Mouse (Mus musculus) forebrain, embryonic 12.5 days (tissue): ENCODE measurements at regions not wholly inside any gene's neighbourhood (a gene's known extent, or its start where the extent isn't known, plus 50 kb on each side); places are given as distances from the start of the nearest gene placed in this dataset.

ENCODE experiments used
- ATAC-seq: fragments of 200-750 bp; cut with Nextera tagmentation; 2 replicates; pipeline ENCODE4 v1.8.0; 2017; ENCODE audit warnings: moderate TSS enrichment; ENCODE audit not compliant: low FRiP score
- H3K27ac ChIP-seq: fragments of 300-500 bp; sonication (generic); 2 replicates; pipeline ENCODE4 v1.5.1; 2016; ENCODE audit warnings: mild to moderate bottlenecking
- H3K27me3 ChIP-seq: fragments of 300-500 bp; sonication (generic); 2 replicates; pipeline ENCODE4 v1.6.1; 2016; ENCODE audit warnings: mild to moderate bottlenecking
- H3K36me3 ChIP-seq: fragments of 300-500 bp; sonication (generic); replicated peaks from 2 replicates; pipeline ENCODE4 v1.6.1; 2016; ENCODE audit warnings: mild to moderate bottlenecking
- H3K4me1 ChIP-seq: fragments of 300-500 bp; sonication (generic); 2 replicates; pipeline ENCODE4 v1.6.1; 2016
- H3K4me2 ChIP-seq: fragments of 300-500 bp; sonication (generic); 2 replicates; pipeline ENCODE4 v1.6.1; 2016; ENCODE audit warnings: mild to moderate bottlenecking, moderate library complexity
- H3K4me3 ChIP-seq: fragments of 300-500 bp; sonication (generic); replicated peaks from 2 replicates; pipeline ENCODE4 v1.5.1; 2016; ENCODE audit warnings: mild to moderate bottlenecking
- H3K9ac ChIP-seq: fragments of 300-500 bp; sonication (generic); 2 replicates; pipeline ENCODE4 v1.6.1; 2016; ENCODE audit warnings: mild to moderate bottlenecking
- H3K9me3 ChIP-seq: fragments of 300-500 bp; sonication (generic); 2 replicates; pipeline ENCODE4 v1.6.1; 2016
- WGBS: fragments of 180-500 bp; shearing (Covaris S2); methylation state at CpG from one replicate; pipeline ENCODE4 v1.1.7; 2016; 5-methylcytosine and 5-hydroxymethylcytosine counted together

DNA sequence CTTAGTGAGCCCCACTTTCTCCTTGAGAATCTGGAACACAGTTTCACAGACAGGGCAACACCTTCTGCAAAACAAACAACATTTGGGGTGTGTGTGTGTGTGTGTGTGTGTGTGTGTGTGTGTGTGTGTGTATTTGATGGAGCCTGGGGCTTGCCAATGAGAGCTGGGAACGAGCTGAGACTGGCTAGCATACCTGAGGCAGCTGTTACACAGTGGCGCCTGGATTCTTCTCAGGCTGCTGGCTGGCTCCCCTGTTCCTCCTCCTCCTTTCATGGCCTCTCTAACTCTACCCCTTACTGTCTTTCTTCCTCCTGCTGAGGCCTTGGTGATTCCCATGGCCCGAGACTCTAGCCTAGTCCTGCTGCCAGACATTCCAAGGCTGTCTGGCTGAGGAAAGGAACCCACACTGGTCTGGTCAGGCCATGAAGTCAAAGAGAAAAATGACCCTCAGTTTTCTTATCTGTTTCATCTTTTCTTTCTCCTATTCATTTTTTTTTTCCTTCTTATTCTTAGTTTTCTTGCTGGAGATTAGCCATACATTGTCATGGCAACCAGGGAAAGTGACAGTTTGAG, 79.6 kb upstream of the Sem1 start:
- ATAC-seq: no peak
- no peak overlapping the region for H3K9ac ChIP-seq
- H3K27me3 ChIP-seq: no peaks in the 10 kb centered on the region
- no peak overlapping the region for H3K4me3 ChIP-seq
- H3K4me1 ChIP-seq: peaks cover 2% of the 10 kb centered on the region; the same call in 1 of the 2 replicates
- no peaks in the 10 kb centered on the region for H3K36me3 ChIP-seq
- H3K9me3 ChIP-seq: no peaks in the 10 kb centered on the region
- H3K27ac ChIP-seq: no peak overlapping the region
- WGBS: 46% methylated on average over 3 of the region's 3 CpGs
- no peak overlapping the region for H3K4me2 ChIP-seq

DNA sequence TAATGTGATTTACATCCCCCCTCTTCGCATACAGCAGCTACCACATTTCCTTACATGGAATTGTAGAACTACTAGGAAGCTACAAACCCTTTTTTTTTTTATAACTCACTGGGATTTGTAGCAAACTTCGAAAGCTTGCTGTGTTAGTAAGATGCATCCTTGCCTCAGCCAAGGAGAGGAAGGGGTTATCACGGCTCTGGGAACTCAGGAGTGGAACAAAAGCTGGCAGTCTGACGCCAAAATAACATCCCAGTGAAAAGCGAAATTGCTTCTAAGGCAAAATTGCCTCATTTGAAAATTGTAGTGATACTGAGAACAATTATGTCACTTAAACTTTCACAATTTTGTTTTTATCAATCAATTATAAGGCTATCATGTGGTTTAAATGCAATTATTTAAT, 81.6 kb upstream of the Sem1 start:
- 62% methylated on average over 5 of the region's 5 CpGs for WGBS
- H3K9me3 ChIP-seq: no peaks in the 10 kb centered on the region

DNA sequence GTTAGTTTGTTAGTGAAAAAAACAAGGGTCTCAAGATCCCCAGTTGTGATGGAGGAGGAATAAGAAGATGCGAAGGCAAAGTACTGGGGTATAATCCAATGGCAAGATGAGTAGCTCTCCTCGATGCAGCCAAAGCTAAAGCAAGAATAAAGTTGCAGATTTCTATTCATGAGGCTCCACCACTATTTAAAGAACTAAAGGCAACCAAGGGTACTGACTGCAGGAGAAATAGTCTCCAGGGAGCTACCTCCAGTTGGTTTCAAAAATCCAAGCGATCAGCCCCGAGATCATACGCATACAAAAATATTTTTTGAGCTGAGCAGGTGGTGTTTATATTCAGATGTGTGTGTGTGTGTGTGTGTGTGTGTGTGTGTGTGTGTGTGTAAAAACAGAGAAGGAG, 88.3 kb upstream of the Sem1 start:
- WGBS: 85% methylated on average over 5 of the region's 5 CpGs
- H3K27me3 ChIP-seq: no peaks in the 10 kb centered on the region
- no peak overlapping the region for H3K4me2 ChIP-seq
- H3K4me1 ChIP-seq: no peaks in the 10 kb centered on the region
- H3K36me3 ChIP-seq: no peaks in the 10 kb centered on the region
- no peak overlapping the region for H3K27ac ChIP-seq
- no peaks in the 10 kb centered on the region for H3K9me3 ChIP-seq
- ATAC-seq: no peak
- no peak overlapping the region for H3K9ac ChIP-seq
- no peak overlapping the region for H3K4me3 ChIP-seq

More for the DNA sequence above, 81.6 kb upstream of the Sem1 start:
- Histone ChIP-seq H3K4me2 (no peak overlapping the region), H3K27me3 (no peaks in the 10 kb centered on the region), H3K36me3 (no peaks in the 10 kb centered on the region), H3K4me1 (peaks cover 2% of the 10 kb centered on the region; the same call in 1 of the 2 replicates), H3K9ac (no peak overlapping the region), H3K4me3 (no peak overlapping the region), H3K27ac (no peak overlapping the region)
- no peak for ATAC-seq

DNA sequence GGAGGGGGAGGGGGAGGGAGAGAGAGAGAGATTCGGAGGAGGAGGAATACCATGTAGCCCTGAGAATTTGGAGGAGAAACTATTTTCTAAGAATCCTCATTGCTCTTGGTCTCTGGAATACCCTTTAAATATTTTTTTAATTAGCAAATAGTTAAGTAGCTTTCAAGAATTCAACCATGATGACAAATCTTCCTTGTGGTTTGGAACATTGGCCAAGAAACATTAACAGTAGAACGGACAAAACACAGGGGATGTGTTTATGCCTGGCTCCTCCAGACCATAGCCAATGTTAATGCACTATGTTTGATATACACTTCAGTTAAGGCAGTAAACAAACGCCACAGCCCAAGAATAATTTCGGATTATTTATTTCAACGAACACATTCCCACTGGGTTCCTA, 110.8 kb upstream of the Sem1 start:
- H3K9ac ChIP-seq: no peak overlapping the region
- ATAC-seq: no peak
- WGBS: 86% methylated on average over 5 of the region's 5 CpGs
- peaks cover 5% of the 10 kb centered on the region for H3K27me3 ChIP-seq
- no peaks in the 10 kb centered on the region for H3K4me1 ChIP-seq
- H3K4me3 ChIP-seq: no peak overlapping the region
- no peaks in the 10 kb centered on the region for H3K36me3 ChIP-seq
- H3K4me2 ChIP-seq: no peak overlapping the region
- no peaks in the 10 kb centered on the region for H3K9me3 ChIP-seq
- no peak overlapping the region for H3K27ac ChIP-seq

DNA sequence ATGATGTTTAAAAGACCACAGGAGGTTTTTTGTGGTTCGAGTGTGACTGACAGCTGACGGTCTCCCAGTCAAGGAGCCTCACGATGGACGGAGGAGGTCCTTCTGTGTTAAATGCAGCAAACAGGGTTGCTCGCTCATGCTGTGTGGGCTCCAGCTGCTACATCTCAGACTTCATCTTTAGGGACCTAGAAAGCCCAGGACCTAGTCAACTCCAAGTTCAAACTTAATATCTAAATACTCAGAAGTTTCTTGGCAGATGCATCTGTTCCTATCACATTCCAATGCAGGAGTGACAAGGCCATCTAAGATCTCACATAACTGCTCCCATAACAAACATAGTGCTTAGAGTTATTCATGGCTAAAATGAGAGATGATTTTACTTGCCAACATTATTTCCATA, 111.7 kb upstream of the Sem1 start:
- Histone ChIP-seq H3K4me2 (no peak overlapping the region), H3K9ac (no peak overlapping the region), H3K4me3 (no peak overlapping the region), H3K27ac (no peak overlapping the region), H3K4me1 (no peaks in the 10 kb centered on the region), H3K36me3 (no peaks in the 10 kb centered on the region), H3K27me3 (peaks cover 5% of the 10 kb centered on the region), H3K9me3 (no peaks in the 10 kb centered on the region)
- no peak for ATAC-seq
- 78% methylated on average over 5 of the region's 5 CpGs for WGBS

DNA sequence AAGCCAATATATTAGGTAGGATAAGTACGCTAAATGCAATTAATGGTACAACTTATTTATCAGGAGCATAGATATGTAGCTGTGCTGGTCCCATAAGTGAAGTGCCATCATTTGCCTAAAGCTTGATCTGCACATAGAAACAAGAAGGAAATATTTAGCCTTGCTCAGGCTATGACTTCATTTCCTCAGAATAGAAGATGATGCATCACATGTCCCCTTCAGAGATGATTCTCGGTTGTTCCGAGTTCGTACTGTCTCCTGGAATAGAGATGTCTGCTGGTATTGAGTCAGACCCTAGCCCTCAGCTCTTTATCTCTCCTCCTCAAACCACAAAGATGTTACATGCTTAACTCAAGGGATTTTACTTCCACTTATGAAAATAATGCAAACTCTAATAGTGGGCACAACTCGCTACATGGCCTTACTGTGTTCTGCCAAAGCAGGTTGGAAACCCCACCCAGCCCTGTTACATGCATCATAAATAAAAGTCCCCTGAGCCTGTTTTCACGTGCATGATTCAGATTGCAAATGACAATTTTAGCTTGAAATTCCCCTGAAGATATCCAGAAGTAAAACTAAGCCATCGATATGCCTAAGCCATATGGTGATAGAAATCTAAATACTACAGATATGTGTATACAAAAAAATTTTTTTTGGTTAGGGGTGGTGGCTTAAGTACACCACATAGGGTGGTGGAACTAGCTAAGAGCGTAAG, 113.8 kb upstream of the Sem1 start:
- Histone ChIP-seq H3K27me3 (peaks cover 5% of the 10 kb centered on the region), H3K27ac (no peak overlapping the region), H3K4me1 (peaks cover 5% of the 10 kb centered on the region; the same call in 1 of the 2 replicates), H3K36me3 (no peaks in the 10 kb centered on the region), H3K4me2 (no peak overlapping the region), H3K4me3 (no peak overlapping the region), H3K9me3 (no peaks in the 10 kb centered on the region), H3K9ac (no peak overlapping the region)
- WGBS: 93% methylated on average over 8 of the region's 8 CpGs
- no peak for ATAC-seq

DNA sequence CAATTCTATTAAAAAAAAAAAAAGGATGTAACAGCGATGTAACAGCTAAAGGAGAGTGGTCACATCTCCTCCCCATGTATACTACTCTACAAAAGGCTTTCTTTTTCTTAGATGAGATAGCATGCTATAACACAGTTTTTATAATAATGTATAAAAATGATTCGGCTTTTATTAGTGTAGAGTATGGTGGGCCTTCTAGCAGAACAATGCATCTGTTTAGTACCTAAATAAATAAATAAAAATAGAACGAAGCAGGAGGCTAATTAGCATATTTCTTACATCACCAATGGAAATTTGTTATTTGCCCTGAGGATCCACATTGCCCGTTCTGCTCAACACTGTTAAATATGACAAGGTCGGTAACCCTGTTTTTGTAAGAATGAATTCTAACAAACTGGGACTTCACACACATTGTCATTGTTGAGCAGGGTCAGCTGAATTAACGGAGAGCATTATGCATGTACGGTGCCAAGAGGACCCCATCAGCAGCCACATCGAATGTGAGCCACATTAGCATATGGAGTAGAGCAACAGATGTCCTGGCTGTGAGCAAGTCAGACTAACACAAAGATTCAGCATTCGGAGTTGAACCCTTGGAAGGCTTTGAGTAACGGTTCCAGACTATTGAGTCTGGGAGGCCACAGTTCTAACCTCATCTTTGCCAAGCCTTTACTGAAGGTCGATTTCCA, 117.4 kb upstream of the Sem1 start:
- no peak overlapping the region for H3K4me3 ChIP-seq
- no peaks in the 10 kb centered on the region for H3K27me3 ChIP-seq
- WGBS: 60% methylated on average over 11 of the region's 11 CpGs
- peaks cover 5% of the 10 kb centered on the region; the same call in 1 of the 2 replicates for H3K4me1 ChIP-seq
- peak; percentile 73 for ATAC-seq
- H3K27ac ChIP-seq: no peak overlapping the region
- H3K9me3 ChIP-seq: no peaks in the 10 kb centered on the region
- H3K36me3 ChIP-seq: no peaks in the 10 kb centered on the region
- H3K4me2 ChIP-seq: no peak overlapping the region
- H3K9ac ChIP-seq: no peak overlapping the region

DNA sequence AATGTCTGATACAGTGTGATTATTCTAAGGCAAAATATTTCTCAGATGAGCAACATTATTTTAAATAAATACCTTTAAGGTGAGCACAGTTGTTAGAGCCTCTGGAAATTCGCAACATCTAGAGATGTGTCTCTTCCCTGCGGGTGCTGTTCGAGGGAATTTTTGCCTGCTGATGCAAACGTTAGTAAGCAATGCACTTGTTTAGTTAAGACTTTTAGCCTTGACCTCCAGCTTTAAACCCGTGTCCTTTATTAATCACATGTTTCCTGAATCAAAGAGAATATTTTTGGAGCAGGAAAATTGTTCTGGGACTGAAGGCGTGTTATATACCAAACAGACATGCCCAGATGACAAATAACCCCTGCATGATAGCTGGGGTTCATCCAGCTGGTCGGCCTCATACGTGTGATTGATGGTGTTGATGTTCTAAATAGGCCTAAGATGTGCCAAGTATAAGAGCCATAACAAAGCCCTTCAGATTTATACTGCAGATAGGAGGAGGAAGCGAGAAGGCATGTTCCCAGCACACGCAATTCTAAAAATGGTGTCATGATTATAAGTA, 119.0 kb upstream of the Sem1 start:
- 81% methylated on average over 10 of the region's 10 CpGs for WGBS
- H3K27me3 ChIP-seq: no peaks in the 10 kb centered on the region
- H3K4me2 ChIP-seq: no peak overlapping the region
- peaks cover 5% of the 10 kb centered on the region; the same call in 1 of the 2 replicates for H3K4me1 ChIP-seq
- no peak overlapping the region for H3K4me3 ChIP-seq
- ATAC-seq: no peak
- no peak overlapping the region for H3K27ac ChIP-seq
- H3K9me3 ChIP-seq: no peaks in the 10 kb centered on the region
- no peak overlapping the region for H3K9ac ChIP-seq
- no peaks in the 10 kb centered on the region for H3K36me3 ChIP-seq

DNA sequence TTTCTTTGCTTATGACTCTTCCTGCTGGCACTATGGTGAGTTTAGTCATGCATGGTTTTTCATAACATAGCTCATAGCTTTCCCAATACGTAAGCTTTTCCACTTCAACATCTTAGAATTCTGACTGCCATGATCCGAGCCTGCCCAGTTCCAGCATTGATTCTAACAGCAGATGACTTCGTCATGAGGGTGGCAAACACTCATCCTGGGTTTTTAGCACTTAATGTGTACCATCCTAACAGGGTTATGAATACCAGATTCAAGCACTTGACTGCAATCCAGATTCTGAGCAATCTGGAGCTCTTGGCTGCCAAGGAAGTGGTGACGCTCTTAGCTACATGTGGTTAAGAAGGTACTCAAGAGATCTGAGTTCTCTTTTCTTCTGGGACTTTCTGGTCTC, 128.3 kb upstream of the Sem1 start:
- ATAC-seq: no peak
- no peaks in the 10 kb centered on the region for H3K9me3 ChIP-seq
- no peaks in the 10 kb centered on the region for H3K4me1 ChIP-seq
- H3K36me3 ChIP-seq: no peaks in the 10 kb centered on the region
- no peak overlapping the region for H3K4me3 ChIP-seq
- no peak overlapping the region for H3K9ac ChIP-seq
- WGBS: 86% methylated on average over 4 of the region's 4 CpGs
- H3K27ac ChIP-seq: no peak overlapping the region
- no peaks in the 10 kb centered on the region for H3K27me3 ChIP-seq
- H3K4me2 ChIP-seq: no peak overlapping the region

DNA sequence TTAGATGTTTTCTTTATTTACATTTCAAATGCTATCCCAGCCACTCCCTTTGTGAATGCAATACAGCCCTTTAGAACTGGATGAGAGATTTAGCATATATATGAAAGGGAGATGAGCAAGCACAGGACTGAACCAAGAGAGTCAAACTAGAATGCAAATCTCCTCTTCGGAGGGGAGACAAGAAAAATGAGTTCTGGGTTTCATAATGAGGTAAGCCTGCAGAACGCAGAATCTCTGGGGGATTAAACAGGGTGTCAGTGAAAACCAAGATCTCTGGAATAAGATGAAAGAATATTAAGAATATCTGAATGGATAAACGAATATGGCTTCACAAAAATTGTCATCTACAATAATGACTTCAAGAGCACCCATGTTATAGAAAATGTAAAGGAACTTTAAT, 130.6 kb upstream of the Sem1 start:
- H3K27ac ChIP-seq: no peak overlapping the region
- no peaks in the 10 kb centered on the region for H3K4me1 ChIP-seq
- H3K36me3 ChIP-seq: no peaks in the 10 kb centered on the region
- no peak overlapping the region for H3K9ac ChIP-seq
- H3K4me3 ChIP-seq: no peak overlapping the region
- no peaks in the 10 kb centered on the region for H3K9me3 ChIP-seq
- no peak for ATAC-seq
- H3K4me2 ChIP-seq: no peak overlapping the region
- 77% methylated on average over 3 of the region's 3 CpGs for WGBS
- H3K27me3 ChIP-seq: no peaks in the 10 kb centered on the region

DNA sequence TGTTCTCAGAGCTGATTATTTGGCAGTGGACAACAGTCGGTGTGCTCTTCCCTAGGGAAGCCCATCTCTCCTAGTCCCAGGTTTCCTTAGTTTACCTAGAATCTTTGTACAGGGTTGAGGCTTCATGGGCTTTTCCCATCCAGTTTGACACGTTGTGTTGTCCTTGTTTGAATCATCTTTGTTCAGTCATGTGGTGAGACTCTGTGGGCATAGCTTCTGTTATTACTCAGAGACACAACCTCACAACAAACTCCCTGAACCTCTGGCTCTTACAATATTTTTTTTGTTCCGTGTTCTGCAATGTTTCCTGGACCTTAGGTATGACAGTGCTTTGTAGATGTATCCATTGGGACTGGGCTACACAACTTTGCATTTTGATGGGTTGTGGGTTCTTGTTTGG, 132.9 kb upstream of the Dlx6 start:
- Histone ChIP-seq H3K36me3 (no peaks in the 10 kb centered on the region), H3K9ac (no peak overlapping the region), H3K27ac (no peak overlapping the region), H3K4me3 (no peak overlapping the region), H3K27me3 (no peaks in the 10 kb centered on the region), H3K9me3 (no peaks in the 10 kb centered on the region), H3K4me1 (no peaks in the 10 kb centered on the region), H3K4me2 (no peak overlapping the region)
- ATAC-seq: no peak
- WGBS: 92% methylated on average over 3 of the region's 3 CpGs

DNA sequence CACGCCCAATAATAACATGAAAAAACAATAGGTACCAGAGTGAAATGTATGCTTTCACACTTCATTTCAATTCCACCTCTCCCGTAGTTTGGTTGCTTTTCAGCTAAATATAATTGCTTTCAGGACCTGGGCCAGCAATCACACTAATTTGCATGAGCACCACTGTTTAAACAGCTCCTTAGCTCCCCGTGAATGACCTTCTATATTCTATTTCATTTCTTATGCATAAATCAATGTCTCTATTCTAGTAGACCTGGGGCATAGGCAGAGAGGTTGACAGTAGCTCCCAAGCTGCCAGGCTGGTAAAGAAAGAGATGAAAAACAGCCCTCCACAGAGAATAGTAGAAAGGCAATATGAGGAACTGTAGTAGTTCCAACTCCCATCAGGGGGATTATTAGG, 117.7 kb upstream of the Dlx6 start:
- H3K27me3 ChIP-seq: no peaks in the 10 kb centered on the region
- H3K4me3 ChIP-seq: no peak overlapping the region
- no peak overlapping the region for H3K27ac ChIP-seq
- H3K9ac ChIP-seq: no peak overlapping the region
- no peak overlapping the region for H3K4me2 ChIP-seq
- no peak for ATAC-seq
- H3K4me1 ChIP-seq: no peaks in the 10 kb centered on the region
- WGBS: 61% methylated on average over 3 of the region's 3 CpGs
- no peaks in the 10 kb centered on the region for H3K9me3 ChIP-seq
- no peaks in the 10 kb centered on the region for H3K36me3 ChIP-seq
